Mouse (Mus musculus) layer of hippocampus, adult 11-12 months (tissue): ENCODE measurements around the gene Cubn.

Experiments
- DNase-seq: peaks from one replicate; pipeline ENCODE4 v3.0.0; 2022; ENCODE audit warnings: low spot score

Gene Cubn

DNA sequence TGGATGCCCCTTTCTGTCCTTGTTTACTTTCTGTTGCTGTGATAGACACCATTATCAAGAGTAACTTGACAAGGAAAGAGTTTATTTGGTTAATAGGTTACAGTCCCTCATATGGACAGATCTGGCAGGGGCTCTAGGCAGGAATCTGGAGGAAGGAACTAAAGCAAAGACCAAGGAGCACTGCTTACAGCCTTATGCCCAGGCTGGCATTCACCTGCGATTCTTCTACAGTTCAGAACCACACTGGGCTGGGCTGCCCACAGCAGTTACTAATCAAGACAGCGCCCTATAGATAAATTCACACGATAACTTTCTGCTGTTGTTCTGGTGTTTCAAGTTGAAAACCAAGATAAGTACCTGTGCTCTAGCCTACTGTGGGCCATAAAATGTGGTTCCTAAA is 138.8 kb downstream of the Cubn start:
- DNase-seq: no peak

DNA sequence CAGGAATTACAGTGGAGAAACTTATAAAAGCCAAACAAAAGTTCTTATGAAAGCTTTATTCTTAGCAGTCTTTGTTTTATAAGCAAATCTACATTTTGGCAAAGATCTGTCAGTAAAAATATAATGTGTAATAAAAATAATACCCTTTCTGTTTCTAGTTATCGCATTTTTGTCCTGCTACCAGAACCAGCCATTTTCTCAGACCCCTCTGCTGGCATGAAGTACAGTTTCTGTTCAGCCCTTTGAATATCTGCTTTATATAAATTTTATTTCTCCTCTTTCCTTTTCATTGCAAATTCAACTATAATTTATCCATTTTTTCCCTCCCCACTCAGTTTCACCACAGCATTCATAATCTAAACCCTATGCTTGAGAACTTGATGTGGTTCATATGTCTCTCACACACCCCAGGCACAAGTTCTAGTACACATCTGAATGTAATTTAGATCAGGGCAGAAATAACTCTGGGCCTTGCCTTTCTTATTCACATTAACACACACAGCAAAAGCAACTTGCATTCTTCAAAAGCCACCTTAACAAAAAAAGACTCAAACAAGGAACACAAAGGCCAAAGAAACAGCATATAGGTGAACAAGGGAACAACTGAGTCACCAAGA is 139.4 kb downstream of the Cubn start:
- no peak for DNase-seq

DNA sequence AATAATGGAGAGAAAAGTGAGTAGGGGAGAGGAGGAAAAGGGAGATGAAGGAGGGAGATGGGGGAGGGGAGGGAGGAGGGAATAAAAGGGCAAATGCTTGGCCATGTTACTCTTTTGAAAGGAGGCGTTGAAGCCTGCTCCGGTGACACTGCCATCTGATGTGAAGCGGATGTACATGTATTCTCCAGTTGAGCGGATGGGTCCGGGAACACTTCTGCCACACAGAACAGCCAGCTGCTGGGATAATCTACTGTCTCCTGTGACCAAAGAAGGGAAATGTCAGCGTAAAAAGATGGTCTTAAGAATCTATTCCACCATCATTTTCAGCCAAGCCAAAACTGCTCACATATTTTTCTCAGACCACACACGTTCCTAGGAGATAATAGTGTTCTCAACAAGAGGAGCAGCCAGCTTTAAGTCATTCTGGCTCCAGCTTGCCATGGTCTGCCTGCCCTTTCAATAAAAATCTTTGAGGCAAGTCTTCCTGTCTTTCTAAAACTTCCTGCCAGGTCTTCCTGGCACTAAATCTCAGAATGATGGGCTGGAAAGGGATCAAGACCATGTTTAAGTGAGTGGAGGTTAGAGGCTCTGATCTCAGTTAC is 149.2 kb downstream of the Cubn start:
- DNase-seq: no peak

DNA sequence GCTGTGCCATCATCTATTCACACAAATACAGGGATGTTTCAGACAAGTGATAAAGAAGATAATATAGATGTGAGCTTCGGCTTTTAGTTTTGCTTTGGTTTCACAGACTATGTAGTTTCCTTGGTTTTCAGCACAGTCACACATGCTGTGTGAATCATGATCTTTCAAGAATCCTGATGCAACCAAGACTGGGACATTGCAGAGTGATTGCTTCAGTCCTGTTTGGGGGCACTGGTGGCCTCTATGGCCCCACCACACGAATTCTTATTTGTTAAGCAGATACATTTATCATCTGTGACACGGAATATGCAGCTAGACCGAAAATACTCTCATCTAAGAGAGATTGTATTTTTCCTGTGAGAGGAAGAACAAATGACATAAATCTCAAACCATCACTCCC is 156.2 kb downstream of the Cubn start:
- DNase-seq: no peak

DNA sequence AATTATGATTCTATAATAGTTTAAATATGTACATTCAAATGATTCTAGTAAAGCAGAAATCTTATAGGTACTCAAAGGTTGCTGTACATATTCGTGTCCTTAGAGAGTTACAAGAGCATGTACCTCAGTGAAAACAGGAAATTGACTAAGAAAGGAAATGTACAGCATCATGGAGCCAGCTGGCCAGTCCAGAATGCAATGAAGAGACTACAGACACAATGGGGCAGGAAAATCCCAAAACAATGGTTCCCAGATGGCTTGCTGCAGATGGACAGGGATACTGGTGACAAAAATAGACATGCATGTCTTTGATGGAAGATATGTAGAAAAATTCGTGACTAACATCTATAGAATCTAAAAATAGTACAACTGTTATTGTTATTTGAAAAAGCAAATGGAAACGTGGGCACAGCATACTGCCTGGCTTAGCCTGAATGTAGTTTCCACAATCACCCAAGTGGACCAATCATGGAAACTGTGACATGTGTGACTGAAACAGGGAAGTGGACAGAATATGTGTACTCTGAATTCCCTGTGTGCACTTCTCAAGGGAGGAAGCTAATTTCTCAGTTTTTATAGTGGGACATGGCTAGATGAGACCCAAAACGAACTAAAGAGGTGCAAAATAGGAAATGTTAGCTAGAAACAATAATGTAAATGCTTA is 161.7 kb downstream of the Cubn start:
- no peak for DNase-seq

DNA sequence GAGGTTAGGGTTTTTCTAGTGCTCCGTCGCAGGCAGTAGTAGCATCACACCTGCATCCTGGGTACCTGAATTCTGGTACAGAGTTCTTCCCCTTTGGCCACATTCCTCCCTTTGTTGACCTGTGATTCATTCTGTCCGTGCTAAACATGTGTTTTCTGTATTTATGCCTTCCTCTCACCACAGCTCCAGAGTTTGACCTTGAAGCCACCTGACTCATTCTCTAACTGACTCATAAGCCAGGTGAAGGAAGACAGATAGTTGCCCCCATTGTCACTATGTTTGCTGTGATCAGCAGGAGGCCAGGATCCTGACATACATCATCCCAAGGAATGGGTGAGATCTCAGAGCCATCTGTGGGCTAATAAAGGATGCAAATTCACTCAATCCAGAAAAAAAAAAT is 188.2 kb downstream of the Cubn start:
- no peak for DNase-seq

DNA sequence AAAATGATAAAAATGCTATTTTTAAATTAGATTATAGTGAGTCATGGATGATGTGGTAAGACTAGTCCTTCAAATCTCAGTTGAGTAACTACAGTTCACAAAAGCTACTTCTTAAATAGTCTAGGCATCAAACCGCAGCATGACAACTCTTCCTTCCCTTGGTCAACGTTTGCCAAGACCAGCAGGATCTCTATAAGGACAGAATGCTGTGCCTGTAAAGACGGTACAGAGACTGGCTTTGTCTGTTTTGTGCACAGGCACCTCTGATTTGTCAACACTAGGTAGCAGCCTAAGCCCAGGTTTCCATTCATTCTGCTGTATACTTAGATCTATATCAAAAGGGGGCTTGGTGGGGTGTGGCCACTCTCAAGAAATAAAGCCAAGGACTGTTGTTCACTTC is 192.6 kb downstream of the Cubn start:
- no peak for DNase-seq

DNA sequence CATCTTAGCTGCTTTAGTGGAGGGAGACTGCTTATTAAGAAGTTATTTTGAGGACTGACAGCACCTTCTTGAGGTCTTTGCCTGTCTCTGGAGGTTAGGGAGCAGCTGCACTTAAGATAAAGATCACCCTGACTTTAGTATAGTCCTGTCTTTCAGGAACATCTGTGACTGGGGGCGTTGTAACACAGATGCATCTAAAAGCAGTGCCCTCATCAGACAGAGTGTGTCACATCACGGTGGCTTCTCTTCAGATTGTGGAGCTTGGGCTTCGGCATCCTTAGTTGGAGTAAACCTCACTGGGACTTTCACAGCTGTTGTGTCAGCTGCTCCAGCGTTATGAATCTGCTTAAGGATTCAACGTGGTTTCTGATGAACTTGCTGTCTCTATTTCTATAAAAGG is 193.9 kb downstream of the Cubn start:
- no peak for DNase-seq

DNA sequence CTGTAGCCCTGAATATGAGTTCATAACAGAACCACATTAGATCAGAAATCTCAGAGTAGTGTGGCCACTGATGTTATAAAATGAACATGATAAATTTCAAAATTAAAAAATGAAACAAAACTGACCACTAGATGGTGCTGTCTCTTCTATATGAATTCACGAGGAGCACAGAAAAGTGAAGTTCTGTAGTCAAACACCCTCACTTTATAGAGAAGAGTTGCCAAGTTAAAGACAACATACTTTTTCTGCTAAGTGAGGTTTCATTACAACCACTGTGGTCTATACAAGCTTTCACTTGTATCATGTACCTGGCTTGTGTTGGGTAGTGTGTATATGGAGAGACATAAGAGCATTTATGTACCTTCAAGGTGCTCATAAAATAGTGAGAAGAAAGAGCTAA is 201.0 kb downstream of the Cubn start:
- DNase-seq: no peak

DNA sequence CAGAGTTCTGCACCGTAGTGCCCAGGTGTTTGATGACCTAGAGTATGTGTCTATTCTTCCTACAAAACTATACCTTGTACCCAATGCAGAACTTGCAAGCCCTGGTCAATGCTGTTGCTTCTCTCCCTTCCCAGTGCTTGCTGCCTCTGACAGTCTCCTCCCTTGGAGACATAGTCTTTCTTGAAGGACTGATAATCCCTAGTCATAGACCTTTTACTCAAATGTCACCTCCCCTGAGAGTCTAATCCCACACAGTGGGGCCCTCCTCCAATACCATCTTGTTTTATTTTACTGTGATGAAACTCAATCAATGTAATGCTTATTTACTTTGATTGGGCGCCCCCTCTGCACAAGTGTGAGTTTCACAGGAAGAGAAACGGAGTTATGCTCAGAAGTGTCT is 201.5 kb downstream of the Cubn start:
- DNase-seq: no peak

DNA sequence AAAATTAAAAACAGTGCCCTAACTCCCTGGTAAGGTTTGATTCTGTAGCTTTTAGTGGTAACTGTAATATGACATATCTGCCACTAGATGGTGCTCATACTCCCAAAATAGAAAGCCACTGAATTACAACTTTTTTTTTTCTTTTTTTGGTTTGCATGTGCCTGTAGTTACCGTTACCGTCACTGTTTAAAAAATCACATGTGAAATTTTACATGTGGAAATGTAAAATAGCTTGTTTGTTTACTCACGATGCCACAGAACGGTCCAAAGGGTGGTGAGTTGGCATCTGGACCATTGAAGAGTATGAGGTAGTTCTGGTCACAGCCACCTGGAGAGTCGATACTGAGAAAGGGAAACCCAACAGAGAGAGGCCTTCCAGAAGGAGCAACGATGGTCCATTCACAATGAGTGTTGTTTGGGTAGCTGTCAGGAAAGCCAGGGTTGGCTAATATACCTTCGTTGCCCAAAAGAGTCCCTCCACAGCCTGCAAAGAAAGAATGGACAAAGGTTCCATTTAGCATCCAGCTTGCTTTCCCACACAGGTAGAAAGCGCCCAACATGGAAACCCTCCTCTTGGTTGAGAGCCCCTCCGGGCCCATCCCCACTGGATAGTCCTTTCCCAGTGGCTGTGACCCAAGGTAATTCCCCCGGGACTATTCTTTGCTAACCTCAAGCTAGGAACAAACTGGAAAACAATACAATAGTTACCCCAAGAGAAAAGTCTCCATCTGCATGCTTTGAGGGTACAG is 213.3 kb downstream of the Cubn start:
- DNase-seq: no peak

DNA sequence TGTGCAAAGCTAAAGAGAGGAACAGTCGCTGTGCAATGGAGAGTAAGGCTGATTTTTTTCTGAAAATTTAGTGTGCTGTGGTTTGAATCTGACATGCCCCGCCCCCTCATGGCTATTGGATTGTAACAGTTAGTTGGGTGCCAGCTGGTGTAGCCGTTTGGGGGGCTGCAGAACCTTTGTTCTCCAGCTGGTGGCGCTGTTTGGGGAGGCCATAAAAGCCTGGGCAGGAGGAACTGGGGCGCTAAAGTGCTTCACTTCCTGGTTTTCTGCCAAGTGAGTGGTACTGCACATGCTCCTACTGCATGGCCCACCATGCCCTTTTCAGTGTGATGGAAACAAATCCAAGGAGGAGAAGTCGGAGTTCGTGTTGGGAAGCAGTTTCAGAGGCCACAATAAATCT is 215.7 kb downstream of the Cubn start:
- no peak for DNase-seq

DNA sequence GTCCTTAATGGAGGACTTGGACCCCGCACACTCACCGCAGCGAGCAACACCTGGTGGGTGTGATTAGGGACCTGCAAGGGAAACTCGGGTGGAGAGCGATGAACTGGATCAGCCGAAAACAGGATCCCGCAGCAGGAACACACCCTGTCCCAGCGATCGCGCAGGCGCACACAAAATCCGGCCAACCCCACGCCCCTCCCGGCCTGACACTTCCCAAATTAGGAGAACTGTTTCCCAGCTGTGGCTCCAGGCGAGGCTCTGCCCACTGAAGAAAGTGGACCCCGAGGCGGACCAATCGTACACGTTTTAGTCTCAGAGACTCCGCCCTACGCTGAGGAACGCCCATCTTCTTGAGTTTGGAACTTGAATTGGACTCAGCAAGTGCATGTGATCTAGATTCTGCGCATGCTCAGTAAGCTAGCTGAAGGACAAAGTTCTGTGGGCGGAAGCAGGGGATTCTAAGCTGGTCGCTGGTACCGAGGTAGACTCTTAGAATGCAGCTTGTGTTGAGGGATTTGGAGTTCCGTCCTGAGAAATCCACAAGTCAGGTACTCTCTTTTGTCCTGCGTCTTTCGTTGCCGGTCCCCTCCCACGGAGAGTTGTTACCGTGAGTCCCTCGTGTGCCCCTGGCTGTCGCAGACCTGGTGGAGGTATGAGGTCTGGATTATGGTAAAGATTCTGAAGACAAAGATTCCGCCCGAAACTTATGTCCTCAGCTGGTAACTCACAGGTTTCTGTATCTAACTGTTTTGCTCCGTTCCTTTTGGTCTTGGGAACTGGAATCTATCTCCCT is 220.3 kb downstream of the Cubn start, which contains the start of gene Rsu1:
Gene Rsu1 (minus strand): TSS at position 251 of the 793 bp plus-strand sequence.
- peak; percentile 98 for DNase-seq

DNA sequence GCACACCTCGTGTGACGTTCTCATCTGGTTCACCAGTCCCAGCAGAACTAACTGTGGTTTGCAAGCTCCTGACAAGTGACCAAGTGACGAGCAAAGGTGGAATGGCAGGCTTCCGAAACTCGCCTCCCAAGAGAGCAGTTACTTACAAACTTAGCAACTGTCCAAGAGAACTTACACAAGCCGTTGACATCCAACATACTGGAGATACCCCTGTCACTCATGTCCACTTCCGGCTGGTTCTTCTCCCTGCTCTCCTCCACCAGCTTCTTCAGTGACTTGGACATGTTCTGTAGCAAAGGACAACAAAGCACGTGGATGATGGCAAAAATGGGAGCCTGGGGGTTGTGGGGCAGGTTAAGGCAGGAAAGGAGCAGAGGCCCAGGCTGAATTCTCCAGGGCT is 220.9 kb downstream of the Cubn start:
- DNase-seq: no peak

DNA sequence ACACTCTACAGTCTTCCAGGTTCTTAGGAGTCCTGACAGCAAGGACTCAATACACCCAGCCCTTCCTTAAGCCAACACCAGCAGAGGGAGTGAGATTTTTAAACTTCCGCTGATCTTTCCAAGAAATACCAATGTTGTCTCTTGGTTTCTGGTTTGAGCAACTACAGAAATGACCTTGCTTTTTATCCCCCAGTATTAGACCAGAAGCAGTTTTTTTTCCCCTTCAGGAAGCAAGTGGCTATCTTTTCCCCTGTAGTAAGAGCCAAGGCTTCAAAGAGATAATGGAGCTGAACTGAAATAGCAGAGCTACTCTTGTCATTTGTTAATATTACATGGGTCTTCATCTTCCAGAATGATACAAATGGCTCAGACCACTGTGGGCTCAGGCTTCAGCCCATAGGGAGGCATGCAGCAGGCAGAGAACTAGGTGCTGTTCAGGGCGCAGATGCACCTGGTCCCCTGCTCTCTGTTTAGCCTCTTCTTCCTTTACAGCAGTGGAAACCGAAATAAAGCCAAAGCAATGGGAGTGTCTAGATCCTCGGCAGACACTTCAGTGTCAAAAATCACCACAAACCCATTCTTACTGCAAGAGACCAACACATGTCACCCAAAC is 222.8 kb downstream of the Cubn start:
- DNase-seq: no peak

DNA sequence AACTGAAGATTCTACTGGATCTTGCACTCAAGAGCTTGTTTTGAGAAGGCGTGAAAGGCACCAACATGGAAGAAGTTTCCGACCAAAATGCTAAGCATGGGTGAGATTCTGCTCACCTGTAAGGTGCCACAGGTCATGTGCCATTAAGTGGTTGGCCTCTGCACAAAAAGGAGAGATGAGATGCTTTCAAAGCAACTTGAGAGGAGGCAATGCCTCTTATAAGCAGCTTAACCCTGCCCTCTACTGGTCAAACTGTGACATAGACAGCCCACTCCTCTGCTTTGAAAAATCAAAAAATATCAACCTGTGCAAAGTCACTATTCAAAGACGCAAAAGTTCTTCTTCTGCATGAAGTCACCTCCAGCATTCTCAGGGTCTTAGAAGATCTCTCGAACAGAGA is 226.7 kb downstream of the Cubn start:
- DNase-seq: peak; percentile 35

DNA sequence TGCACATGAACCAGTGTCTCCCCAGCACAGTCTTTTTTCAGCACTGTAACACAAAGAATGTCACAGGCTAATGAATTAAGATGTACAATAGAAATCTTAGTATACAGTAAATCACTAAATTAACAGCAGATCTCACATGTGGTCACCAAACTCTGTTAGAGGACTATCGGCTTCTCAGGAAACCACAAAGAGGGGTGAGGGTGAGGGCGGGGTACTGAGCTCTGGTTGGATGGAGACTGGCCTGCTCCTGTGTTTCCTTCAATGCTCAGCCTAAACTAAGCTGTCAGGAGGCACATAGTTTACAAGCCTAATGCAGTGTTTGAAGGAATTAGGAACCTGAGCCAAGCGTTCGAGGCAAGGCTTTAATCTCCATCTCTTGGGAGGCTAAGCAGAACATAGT is 228.5 kb downstream of the Cubn start:
- DNase-seq: no peak

DNA sequence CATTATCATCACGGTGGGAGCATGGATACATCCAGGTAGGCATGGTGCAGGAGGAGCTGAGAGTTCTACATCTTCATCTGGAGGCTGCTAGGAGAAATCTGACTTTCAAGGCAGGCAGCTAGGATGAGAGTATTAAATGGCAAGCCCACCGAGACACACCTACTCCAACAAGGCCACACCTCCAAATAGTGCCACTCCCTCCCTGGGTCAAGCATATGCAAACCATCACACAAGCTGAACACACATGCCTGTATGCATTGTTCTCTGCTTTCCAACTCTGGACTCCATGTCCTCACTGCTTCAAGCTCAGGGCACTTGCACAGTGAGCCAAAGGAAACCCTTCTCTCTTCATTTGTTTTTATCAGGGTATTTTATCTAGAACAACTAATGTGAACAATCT is 233.0 kb downstream of the Cubn start:
- no peak for DNase-seq

DNA sequence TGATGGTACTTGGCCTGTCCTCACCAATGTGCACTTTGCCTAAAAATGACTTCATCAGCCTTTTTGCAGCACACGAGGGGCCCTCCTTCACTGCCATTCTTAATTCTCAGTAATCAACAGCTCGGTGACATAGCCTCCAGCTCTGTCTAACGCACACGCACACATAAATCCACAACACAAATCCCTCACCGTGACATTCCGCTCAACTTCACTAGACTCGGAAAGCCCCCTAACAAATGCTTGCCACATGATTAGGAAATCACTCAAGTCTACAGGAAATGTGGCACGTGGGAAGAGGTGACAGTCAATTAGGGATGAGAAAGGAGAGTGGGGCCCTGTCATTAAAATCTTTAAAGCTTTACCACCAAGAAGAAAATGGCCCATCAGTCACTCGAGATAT is 250.9 kb downstream of the Cubn start:
- no peak for DNase-seq

DNA sequence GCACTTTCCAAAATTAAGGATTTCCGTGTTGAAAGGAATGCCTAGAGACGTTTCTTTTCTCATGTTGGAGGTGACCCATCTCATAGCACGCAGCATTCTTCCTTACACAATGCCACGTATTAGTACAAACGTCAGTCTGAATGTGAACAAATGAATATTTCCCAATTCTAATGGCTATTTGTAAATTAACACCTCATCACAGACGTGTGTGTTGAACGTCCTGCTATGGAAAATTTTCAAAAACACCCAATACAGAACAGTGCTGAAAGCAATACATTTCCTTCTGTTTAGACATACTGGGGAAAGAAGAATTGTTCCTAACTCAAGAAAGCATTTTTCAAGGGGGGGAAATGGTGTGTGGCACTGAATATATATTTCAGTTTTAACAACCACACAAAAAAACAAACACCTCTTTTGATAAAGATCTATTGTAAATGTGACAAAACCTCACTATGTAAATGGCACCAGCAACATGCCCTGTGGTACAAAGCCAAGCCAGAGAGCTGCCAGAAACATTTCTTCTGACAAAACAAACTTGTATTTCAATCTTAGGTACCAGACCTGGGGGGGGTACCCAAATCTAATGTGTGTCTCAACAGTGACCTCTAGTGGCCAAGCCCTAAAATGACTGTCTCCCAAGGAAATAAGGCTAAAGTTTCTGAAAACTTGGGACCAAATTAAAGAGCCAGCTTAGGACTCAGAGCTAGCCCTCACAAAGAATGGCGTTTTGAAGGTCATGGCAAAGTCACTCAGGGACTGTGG is 254.3 kb downstream of the Cubn start:
- peak; percentile 53 for DNase-seq

DNA sequence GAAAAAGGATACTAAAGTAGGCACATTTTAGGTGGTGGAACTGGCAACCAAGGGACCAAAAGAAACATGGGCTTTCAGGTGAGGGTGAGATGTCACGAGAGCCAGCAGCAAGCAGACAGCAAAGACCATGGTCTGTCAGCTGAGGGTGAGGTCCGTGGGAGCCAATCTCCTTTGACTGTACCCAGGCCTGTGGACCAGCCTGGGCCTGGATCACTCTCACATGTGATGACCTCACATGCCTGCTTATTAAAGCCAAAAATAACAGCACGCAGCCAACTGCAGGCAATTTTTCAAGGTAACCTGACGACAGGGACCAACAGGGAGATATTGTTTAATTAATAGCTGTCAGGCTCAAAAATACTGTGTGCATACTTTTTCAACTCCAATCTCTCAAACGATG is 255.9 kb downstream of the Cubn start:
- no peak for DNase-seq
